ENCODE assay signal across 9 mouse cellular contexts in the genomic region with DNA sequence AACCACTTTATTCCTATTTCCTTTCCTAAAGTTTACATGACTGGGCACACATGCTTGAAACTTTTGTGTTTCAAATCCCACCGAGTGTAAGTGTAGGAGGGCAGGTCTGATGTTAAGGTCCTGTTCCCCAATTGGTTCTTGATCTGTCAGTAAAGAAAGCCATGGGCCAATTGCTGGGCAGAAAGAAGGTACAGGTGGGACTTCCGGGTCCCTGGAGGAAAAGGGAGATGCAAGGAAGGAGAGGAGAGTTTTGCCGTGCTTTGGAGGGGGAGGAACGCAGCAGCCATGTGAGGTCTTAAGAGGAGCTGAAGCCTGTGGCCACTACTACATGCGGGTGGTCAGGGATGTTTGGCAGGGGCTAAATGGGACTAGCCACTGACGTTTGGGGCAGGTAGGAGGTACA. TPM values are rescaled to one million over a fixed set of nuclear protein-coding genes. Genes with fewer than 3 reads are reported as not detected.
DNase-seq lines count a peak whose midpoint lies in the region; ATAC-seq and TF ChIP-seq lines count a peak whose summit lies in the region.
"Had no signal": no experiment of that assay in that cellular context is flagged by ENCODE, and none has a peak within 500 bp of the region (broad histone marks: within the 10 kb centered on the region; RNA-seq: fewer than 3 reads in every experiment).

No protein-coding gene starts in this region.

- DNase-seq in liver, adult 2 months (ENCODE audit: extremely low read depth, low read depth, low spot score) = peak; percentile 37
- no peak for DNase-seq in liver
- peak; percentile 41 for DNase-seq in NIH3T3 (ENCODE audit: low read depth)
- no peak for DNase-seq in layer of hippocampus, adult 18-20 months (ENCODE audit: low spot score in 2 of 2)
- DNase-seq in adrenal gland, adult 8-10 months = no peak
- DNase-seq in adrenal gland, adult 2 months = no peak

- no peak for TF ChIP-seq CTCF in liver, adult 2 months (IDR thresholded peaks at IDR 0.05; ENCODE audit: low read depth, low read length)

- peaks cover 2% of the 10 kb centered on the region; the same call in 1 of the 2 replicates for H3K4me1 ChIP-seq in liver, adult 2 months (ENCODE audit: control insufficient read depth, insufficient read depth, low read length)
- H3K4me1 ChIP-seq in hindbrain, embryonic 13.5 days (replicated peaks) = peaks cover 15% of the 10 kb centered on the region

- no peak for ATAC-seq in hindbrain, embryonic 13.5 days (ENCODE audit: low FRiP score)

- H3K79me2 ChIP-seq in liver, adult 2 months (ENCODE audit: control insufficient read depth, insufficient read depth, low read length) = no peaks in the 10 kb centered on the region
- H3K79me2 ChIP-seq in myocyte (ENCODE audit: control insufficient read depth, insufficient read depth) = no peaks in the 10 kb centered on the region

- 52% methylated on average over 6 of the region's 6 CpGs for whole genome bisulfite sequencing in liver, adult 2 months
- whole genome bisulfite sequencing in hindbrain, embryonic 13.5 days = 54% methylated on average over 6 of the region's 6 CpGs

- H3K4me2 ChIP-seq in hindbrain, embryonic 13.5 days = peak overlapping the region; percentile 21; the same call in 1 of the 2 replicates
- peak overlapping the region; percentile 30 for H3K4me2 ChIP-seq in myocyte (ENCODE audit: low read depth)

- H3K9ac ChIP-seq in liver, adult 2 months (ENCODE audit: low read depth, low read length) = no peak overlapping the region
- no peak overlapping the region for H3K9ac ChIP-seq in hindbrain, embryonic 13.5 days

- H3K4me3 ChIP-seq in liver, adult 2 months (ENCODE audit: insufficient read depth, low read depth, low read length) = peak overlapping the region; percentile 36; the same call in 1 of the 2 replicates
- no peak overlapping the region for H3K4me3 ChIP-seq in hindbrain, embryonic 13.5 days
- no peak overlapping the region for H3K4me3 ChIP-seq in myocyte
- H3K4me3 ChIP-seq: erythroblast, embryonic 14.5 days had no signal

- TF ChIP-seq POLR2A in liver, adult 2 months (IDR thresholded peaks at IDR 0.05; ENCODE audit: extremely low read depth, insufficient read depth, low read length) = no peak
- TF ChIP-seq POLR2A in myocyte (IDR thresholded peaks at IDR 0.05; ENCODE audit: insufficient read length, low read depth) = no peak

- no peak overlapping the region for H3ac ChIP-seq in myocyte (ENCODE audit: control insufficient read depth, insufficient read length)

- H3K9me3 ChIP-seq in hindbrain, embryonic 13.5 days = no peaks in the 10 kb centered on the region

- H3K36me3 ChIP-seq in liver, adult 2 months (ENCODE audit: control insufficient read depth, insufficient read depth, low read length) = no peaks in the 10 kb centered on the region
- H3K36me3 ChIP-seq in hindbrain, embryonic 13.5 days = no peaks in the 10 kb centered on the region
- H3K36me3 ChIP-seq in myocyte (ENCODE audit: control insufficient read depth, insufficient read depth) = no peaks in the 10 kb centered on the region

- no peaks in the 10 kb centered on the region for H3K27me3 ChIP-seq in liver, adult 2 months (ENCODE audit: control insufficient read depth, insufficient read depth, low read length)
- no peaks in the 10 kb centered on the region for H3K27me3 ChIP-seq in hindbrain, embryonic 13.5 days
- no peaks in the 10 kb centered on the region for H3K27me3 ChIP-seq in myocyte (ENCODE audit: control insufficient read depth, insufficient read depth, insufficient read length)

- no peak overlapping the region for H3K27ac ChIP-seq in liver, adult 2 months (replicated peaks; ENCODE audit: insufficient read depth, low read depth, low read length)
- H3K27ac ChIP-seq in hindbrain, embryonic 13.5 days = no peak overlapping the region; the same call in 1 of the 2 replicates

TF ChIP-seq in myocyte, 11 proteins besides CTCF, POLR2A, EP300 and RAD21:
- TF ChIP-seq POLR2AphosphoS2 (IDR thresholded peaks at IDR 0.05; ENCODE audit: insufficient read length, low read depth) (no peak), E2F4 (IDR thresholded peaks at IDR 0.05; ENCODE audit: insufficient read depth) (no peak), TCF3 (IDR thresholded peaks at IDR 0.05; ENCODE audit: insufficient read length, low read depth) (no peak), REST (IDR thresholded peaks at IDR 0.05; ENCODE audit: insufficient read depth, insufficient read length) (no peak), USF1 (IDR thresholded peaks at IDR 0.05; ENCODE audit: low read depth) (no peak), SRF (IDR thresholded peaks at IDR 0.05; ENCODE audit: control insufficient read depth, insufficient read length, low read depth) (no peak), MYOG (IDR thresholded peaks at IDR 0.05; ENCODE audit: control insufficient read depth in 1 of 3, insufficient read depth in 1 of 3, insufficient read length in 2 of 3, low read depth in 2 of 3) (no peak), MAX (IDR thresholded peaks at IDR 0.05; ENCODE audit: low read depth) (no peak), TCF12 (IDR thresholded peaks at IDR 0.05; ENCODE audit: insufficient read depth, poor library complexity, severe bottlenecking) (no peak), CEBPB (IDR thresholded peaks at IDR 0.05; ENCODE audit: insufficient read depth, poor library complexity, severe bottlenecking) (no peak), MYOD1 (IDR thresholded peaks at IDR 0.05; ENCODE audit: control insufficient read depth in 1 of 3, insufficient read length in 2 of 3, low read depth in 2 of 3) (no peak)

RNA-seq across cellular contexts. Expression of gene Upb1, which starts 35.7 kb away (rescaled TPM):
- 220 and 232 TPM in 2 replicates for total RNA-seq in liver, adult 2 months (2014; rRNA removed)
- polyA plus RNA-seq in liver, adult 2 months (2012; rRNA removed) = 120 and 125 TPM in 2 replicates
- 0.09 and 0.10 TPM in 2 replicates for polyA plus RNA-seq in hindbrain, embryonic 13.5 days (2015; fragmentation: Nextera tagmentation; extraction: Ambion mirVana)
- 0.04 TPM for polyA plus RNA-seq in myocyte (2012; fragmentation: generic; extraction: Trizol)
- under 1 TPM in 1 of 2 experiments, not detected in 1; 0.48 TPM for total RNA-seq in layer of hippocampus, adult 18-20 months (2021)
- 1 to 10 TPM in 3 of 4 experiments, under 1 TPM in 1; 0.65 to 1.9 (median 1.4) TPM for total RNA-seq in adrenal gland, adult 8-10 months (2022)
- total RNA-seq in adrenal gland, adult 2 months (2021) = 1 to 10 TPM in 1 of 2 experiments, under 1 TPM in 1; 0.72 to 2.2 TPM
- polyA plus RNA-seq in adrenal gland, adult 2 months (2012; rRNA removed) = 0.20 and 0.50 TPM in 2 replicates
- polyA plus RNA-seq: erythroblast, embryonic 14.5 days had no signal

RNA-seq across cellular contexts. Expression of gene Adora2a, which starts 48.6 kb away (rescaled TPM):
- 0.65 and 2.2 TPM in 2 replicates for total RNA-seq in liver, adult 2 months (2014; rRNA removed)
- 2.2 and 2.6 TPM in 2 replicates for polyA plus RNA-seq in liver, adult 2 months (2012; rRNA removed)
- 3.1 and 3.9 TPM in 2 replicates for polyA plus RNA-seq in hindbrain, embryonic 13.5 days (2015; fragmentation: Nextera tagmentation; extraction: Ambion mirVana)
- polyA plus RNA-seq in myocyte (2012; fragmentation: generic; extraction: Trizol) = 1.3 TPM
- total RNA-seq in layer of hippocampus, adult 18-20 months (2021) = 1 to 10 TPM; 1.7 to 1.8 TPM
- 1 to 10 TPM; 1.6 to 5.2 (median 2.4) TPM for total RNA-seq in adrenal gland, adult 8-10 months (2022)
- 1 to 10 TPM; 2.8 to 5.3 TPM for total RNA-seq in adrenal gland, adult 2 months (2021)
- 11.6 and 13.4 TPM in 2 replicates for polyA plus RNA-seq in adrenal gland, adult 2 months (2012; rRNA removed)
- polyA plus RNA-seq: erythroblast, embryonic 14.5 days had no signal

Comparison
In these comparisons a context has a peak if more than half of its experiments do, and no peak if none do; other contexts are left out.
1. DNase-seq: peak in liver, adult 2 months (single experiment) and NIH3T3 (single experiment); none in liver (single experiment), layer of hippocampus, adult 18-20 months (0 of 2), adrenal gland, adult 8-10 months (single experiment) and adrenal gland, adult 2 months (single experiment).
2. RNA of gene Upb1, which starts 35.7 kb away (total RNA-seq): 220 to 232 TPM in liver, adult 2 months; 0.72 to 2.2 TPM in adrenal gland, adult 2 months, 0.65 to 1.9 TPM in adrenal gland, adult 8-10 months and 0.48 TPM in layer of hippocampus, adult 18-20 months; every median in the first group is over 10 times any median in the second.